Mouse (Mus musculus) small intestine, adult 10 weeks (tissue): ENCODE measurements around the gene Eme1. TPM values are rescaled to one million over a fixed set of nuclear protein-coding genes. Genes with fewer than 3 reads are reported as not detected.

Experiments
- polyA plus RNA-seq: library from polyadenylated mRNA; stranded (reverse); fragments of 350-450 nt; fragmentation: Illumina TruSeq; extraction: RNeasy Lipid Tissue Mini Kit (QIAGEN cat#74804); gene quantifications from one replicate; pipeline ENCODE4 v1.2.3, GENCODE M21; 2014; ENCODE audit warnings: low replicate concordance

The Eme1 gene
- not detected for polyA plus RNA-seq

DNA sequence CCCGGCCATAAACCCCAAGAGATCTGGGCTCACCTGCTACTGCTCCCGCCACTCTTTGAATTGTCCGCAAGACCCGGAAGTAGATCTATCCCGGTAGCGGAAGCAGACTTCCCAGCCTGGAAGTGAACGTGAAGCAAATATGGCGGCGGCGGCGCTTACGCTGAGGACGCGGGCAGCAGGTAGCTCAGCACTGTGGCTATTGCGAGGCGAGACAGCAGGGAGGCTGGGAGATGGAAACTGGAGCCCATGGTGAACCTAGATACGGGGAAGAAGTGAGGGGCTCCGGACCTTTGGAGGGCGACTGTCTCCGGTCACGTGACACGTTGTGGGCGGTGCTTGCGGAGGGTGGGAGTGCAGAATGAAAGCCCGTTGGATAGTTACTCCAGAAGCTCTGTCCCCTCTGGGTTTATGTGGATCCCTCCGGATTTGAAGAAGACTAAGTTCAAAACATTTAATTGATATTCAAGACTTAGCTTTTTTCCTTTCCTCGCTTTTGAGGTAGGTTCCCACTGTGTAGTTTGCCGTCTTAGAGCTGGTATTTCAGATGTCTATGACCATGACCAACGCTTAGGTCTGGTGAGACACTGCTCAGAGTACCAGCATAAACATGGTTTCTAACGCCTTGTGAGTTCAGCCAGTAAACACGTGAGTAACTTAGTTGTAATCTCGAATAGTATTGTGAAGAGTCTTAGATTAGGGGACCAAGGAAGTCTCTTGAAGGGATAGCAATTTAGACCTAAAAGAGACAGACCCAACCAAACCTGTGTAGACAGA lies at the start of gene Eme1, which contains the start of gene Mrpl27:
TSS of gene Eme1 (minus strand) at position 302 of the 774 bp plus-strand sequence.
TSS of gene Mrpl27 (plus strand) at position 105 of the 774 bp plus-strand sequence.

DNA sequence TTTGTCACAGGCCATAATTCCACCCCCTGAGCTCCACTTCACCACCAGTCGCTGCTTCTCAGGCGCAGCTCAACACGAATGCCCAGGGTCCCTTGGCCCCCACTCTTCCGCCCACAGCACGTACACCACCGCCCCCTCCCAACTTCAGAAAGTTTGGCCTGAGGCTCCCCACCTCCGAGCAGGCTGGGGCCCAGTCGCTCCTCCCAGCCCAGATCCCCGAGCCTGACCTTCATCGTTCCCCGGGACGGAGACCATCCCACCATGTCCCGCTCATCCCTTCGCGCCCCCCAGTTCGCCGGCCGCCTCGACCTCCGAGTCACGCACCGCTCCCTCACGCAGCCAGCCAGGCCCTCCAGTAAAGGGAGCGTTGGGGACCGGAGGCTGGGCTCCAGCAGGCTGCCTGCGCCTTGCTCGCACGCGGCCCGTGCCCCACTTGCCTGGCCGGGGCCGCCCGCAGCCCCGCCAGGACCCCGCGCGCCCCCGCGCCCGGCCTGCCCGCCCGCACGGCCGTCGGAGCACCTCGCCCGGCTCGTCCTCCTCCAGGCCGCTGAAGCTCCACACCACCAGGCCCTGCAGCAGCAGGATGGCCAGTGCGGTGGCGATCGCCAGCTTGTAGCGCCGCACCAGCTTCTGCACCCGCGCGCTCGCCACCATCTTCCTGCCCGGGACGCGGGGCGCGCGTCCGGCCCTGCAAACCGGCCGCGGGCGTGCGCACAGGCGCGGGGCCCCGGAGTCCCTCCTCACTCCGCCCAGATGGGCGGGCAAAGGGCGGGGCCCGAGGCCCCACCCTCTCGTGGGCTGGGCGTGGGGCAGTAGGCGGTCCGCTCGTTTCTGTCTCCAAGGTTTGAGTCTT lies 23.2 kb upstream of the Eme1 start, which contains the start of gene Xylt2:
TSS of gene Xylt2 (minus strand) at position 762 of the 853 bp plus-strand sequence.

DNA sequence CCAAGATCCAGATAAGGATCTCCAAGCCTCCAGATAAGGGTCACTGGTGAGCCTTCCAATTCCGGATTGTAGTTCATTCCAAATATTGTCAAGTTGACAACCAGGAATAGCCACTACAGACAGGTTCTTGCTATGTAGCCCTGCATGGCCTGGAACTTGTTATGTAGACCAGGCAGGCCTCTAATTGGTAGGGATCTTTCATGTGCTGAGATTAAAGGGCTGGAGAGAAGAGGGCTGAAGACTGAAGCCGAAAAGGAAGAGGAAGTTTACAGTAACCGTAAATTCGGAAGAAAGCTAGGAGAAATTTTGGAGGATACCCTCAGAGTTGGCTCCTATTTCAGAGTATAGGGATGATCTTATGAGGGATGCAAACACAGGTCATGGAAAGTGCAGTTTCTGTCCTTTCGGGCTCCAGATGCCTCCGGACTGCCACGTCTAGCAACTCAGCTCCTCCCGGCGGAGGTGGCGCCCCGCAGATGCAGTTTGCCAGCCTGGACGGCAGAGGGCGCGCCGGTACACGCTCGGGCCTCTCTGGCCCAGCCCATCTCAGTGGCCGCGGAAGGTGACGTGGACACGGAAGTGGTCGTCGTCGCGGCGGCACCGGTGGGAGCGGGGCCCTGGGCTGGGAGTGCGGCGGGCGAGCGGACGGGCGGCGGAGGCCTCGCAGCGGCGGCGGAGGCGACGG lies 24.4 kb downstream of the Eme1 start, which contains the start of gene Lrrc59:
TSS of gene Lrrc59 (plus strand) at position 569 of the 685 bp plus-strand sequence.

DNA sequence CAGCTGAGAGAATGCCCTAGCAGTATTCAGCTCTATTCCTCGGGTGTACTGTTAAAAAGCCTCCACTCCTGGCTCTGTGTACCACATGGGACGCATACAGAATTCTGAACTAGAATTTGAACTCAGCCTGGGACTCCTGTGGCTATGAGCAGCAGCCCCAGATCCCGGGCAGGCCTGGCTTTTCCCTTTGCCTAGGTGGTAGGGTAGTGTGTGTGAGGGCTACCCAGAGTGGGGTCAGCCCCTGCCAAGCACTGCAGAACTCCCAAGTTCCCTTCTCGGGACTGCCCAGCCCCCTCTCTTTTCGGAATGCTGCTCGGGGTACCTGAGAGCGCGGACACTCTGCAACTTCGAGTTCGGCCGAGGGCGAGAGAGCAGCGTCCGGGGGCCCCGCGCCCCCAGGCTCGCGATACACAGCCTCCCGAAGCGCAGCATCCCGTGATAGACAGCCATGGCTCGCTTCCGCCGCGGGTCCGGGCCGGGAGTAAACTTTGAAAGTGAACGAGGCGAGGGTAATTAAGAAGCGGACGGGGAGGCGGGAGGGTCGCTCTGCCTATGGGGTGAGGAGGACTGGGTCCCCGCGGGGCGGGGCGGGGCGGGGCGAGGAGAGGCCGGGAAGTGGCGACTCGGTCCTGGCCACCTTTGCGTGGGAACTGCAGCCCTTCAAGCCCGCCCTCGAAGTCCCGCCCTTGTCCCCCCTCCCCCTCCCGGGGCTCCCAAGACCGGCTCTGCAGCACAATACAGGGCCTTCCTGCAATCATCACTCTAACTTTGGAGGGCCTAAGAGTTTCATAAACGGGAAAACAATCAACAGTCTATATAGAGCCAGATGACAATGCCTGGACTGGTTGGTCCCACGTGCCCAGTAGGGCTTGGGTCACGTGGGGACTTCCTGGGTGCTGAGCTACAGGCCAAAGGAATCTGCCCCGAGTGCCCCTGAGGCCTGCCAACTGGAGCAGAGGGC lies 52.2 kb downstream of the Eme1 start, which contains the start of gene Acsf2:
TSS of gene Acsf2 (minus strand) at position 551 of the 961 bp plus-strand sequence.

Other genes starting within 250 kb of the Eme1 start
- not detected for gene Cacna1g, start 179.8 kb downstream of the Eme1 start, polyA plus RNA-seq
- gene Spata20, start 167.8 kb downstream of the Eme1 start, polyA plus RNA-seq: not detected
- 0.22 TPM for gene Epn3, start 154.0 kb downstream of the Eme1 start, polyA plus RNA-seq
- gene Mycbpap, start 132.2 kb downstream of the Eme1 start, polyA plus RNA-seq: 1.2 TPM
- gene Rsad1, start 104.7 kb downstream of the Eme1 start, polyA plus RNA-seq: 7.1 TPM
- not detected for gene Chad, start 88.9 kb downstream of the Eme1 start, polyA plus RNA-seq
- gene Acsf2, start 52.1 kb downstream of the Eme1 start, polyA plus RNA-seq: 34.1 TPM
- gene Lrrc59, start 24.2 kb downstream of the Eme1 start, polyA plus RNA-seq: 150 TPM
- gene Mrpl27, start 197 bp downstream of the Eme1 start, polyA plus RNA-seq: 17.1 TPM
- not detected for gene Xylt2, start 23.6 kb upstream of the Eme1 start, polyA plus RNA-seq
- gene Gm11541, start 50.5 kb upstream of the Eme1 start, polyA plus RNA-seq: not detected
- not detected for gene Cdc34b, start 87.8 kb upstream of the Eme1 start, polyA plus RNA-seq
- gene Tmem92, start 128.7 kb upstream of the Eme1 start, polyA plus RNA-seq: not detected